Mouse (Mus musculus): ENCODE results near the gene E130218I03Rik. TPM values are rescaled to one million over a fixed set of nuclear protein-coding genes. Genes with fewer than 3 reads are reported as not detected.
"Not testable (repeated sequence)": the region's sequence is repeated elsewhere in the genome, so short reads cannot be mapped to it uniquely, and the experiment has no call there.

The E130218I03Rik gene
- polyA plus RNA-seq, 1 experiment from 2014 or later: 0.65 TPM

DNA sequence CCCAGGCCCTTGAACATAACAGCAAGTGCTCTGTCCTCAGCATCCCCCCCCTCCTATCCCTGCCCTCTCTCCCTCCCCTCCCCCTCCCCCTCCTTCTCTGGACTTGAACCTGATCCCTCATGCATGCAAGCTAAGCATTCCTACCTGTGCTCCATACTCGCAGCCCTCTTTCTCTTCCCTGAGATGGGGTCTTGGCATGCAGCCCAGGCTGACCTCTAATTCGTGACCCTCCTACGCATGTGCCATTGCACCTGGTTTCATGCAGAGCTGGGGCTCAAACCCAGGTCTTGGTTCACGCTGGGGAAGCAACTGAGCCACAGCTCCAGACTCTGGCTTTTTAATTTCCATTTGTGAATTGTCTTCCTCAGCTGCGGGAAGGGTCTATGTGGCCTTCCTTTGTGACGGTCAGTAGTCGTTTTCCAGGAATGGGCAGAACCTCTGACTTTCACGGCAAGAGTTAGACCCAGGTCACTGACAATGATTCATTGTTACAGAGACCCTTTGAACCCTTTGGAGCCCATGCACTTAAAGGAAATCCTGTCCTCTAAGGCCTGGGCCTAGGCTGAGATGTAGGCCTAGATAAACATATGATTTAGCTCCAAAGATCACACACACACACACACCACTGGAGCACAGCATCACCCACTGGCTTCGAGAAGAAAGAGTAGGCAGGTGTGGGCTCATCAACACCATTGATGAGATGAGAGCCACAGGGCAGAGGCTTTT lies 22.6 kb downstream of the E130218I03Rik start:
- WGBS: 56% methylated on average over 9 of the region's 9 CpGs
- no peak overlapping the region for H3K9ac ChIP-seq (replicated peaks; ENCODE audit: low read length)
- H3K4me1 ChIP-seq (ENCODE audit: control insufficient read depth, insufficient read depth, low read length): no peaks in the 10 kb centered on the region
- H3K4me2 ChIP-seq (ENCODE audit: low read depth, low read length): no peak overlapping the region
- DNase-seq (ENCODE audit: low spot score) (no peak), ATAC-seq (replicated peaks; ENCODE audit: insufficient number of reproducible peaks, low FRiP score, low TSS enrichment, low read depth) (no peak)
- no peak overlapping the region for H3K4me3 ChIP-seq (ENCODE audit: low read depth, low read length)
- H3K36me3 ChIP-seq (replicated peaks; ENCODE audit: control insufficient read depth, insufficient read depth, low read depth, low read length): no peaks in the 10 kb centered on the region
- no peaks in the 10 kb centered on the region for H3K9me3 ChIP-seq (replicated peaks; ENCODE audit: control insufficient read depth, low read length)
- H3K27ac ChIP-seq (replicated peaks; ENCODE audit: low read depth, low read length): no peak overlapping the region
- no peaks in the 10 kb centered on the region for H3K27me3 ChIP-seq (ENCODE audit: control insufficient read depth, insufficient read depth, low read length)

DNA sequence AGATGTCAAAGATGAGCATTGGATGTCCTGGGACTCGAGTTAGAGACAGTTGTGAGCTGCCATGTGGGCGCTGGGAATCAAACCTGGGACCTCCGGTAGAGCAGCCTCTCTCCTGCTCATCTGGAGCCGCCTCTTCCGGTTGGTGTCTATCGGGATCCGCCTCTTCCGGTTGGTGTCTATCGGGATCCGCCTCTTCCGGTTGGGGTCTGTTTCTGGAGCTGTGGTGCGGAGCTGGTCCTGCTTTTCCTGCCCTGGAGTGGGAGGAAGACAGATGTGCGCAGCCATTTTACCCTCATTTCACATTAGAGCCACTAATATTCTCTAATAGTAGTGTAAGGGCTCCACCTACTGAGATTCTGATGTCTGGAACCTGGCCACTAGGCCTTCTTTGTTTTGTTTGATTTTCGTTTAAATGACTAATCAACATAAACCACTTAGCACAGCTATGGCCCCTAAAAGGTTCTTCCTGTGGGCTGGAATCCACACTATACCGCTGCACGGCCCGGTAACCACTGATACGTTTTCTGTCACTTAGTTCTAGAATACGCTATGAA lies 24.7 kb downstream of the E130218I03Rik start:
- Histone ChIP-seq H3K4me2 (ENCODE audit: low read depth, low read length) (no peak overlapping the region), H3K9me3 (replicated peaks; ENCODE audit: control insufficient read depth, low read length) (no peaks in the 10 kb centered on the region), H3K9ac (replicated peaks; ENCODE audit: low read length) (no peak overlapping the region), H3K4me1 (ENCODE audit: control insufficient read depth, insufficient read depth, low read length) (no peaks in the 10 kb centered on the region), H3K27ac (replicated peaks; ENCODE audit: low read depth, low read length) (no peak overlapping the region), H3K4me3 (ENCODE audit: low read depth, low read length) (no peak overlapping the region), H3K36me3 (replicated peaks; ENCODE audit: control insufficient read depth, insufficient read depth, low read depth, low read length) (no peaks in the 10 kb centered on the region), H3K27me3 (ENCODE audit: control insufficient read depth, insufficient read depth, low read length) (no peaks in the 10 kb centered on the region)
- DNase-seq (ENCODE audit: low spot score): no peak
- 86% methylated on average over 19 of the region's 19 CpGs for WGBS
- ATAC-seq (replicated peaks; ENCODE audit: insufficient number of reproducible peaks, low FRiP score, low TSS enrichment, low read depth): no peak

DNA sequence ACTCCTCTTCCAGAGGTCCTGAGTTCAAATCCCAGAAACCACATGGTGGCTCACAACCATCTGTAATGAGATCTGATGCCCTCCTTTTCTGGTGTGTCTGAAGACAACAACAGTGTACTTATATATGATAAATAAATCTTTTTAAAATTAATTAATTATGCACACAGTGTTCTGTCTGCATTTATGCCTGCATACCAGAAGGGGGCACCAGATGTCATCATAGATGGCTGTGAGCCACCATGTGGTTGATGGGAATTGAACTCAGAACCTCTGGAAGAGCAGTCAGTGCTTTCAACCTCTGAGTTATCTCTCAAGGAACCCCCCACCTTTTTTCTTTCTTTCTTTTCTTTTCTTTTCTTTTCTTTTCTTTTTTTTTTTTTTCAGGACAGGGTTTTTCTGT lies 26.2 kb downstream of the E130218I03Rik start:
- not testable (repeated sequence) for H3K9ac ChIP-seq (replicated peaks; ENCODE audit: low read length); H3K4me1 ChIP-seq (ENCODE audit: control insufficient read depth, insufficient read depth, low read length); H3K4me2 ChIP-seq (ENCODE audit: low read depth, low read length); ATAC-seq (replicated peaks; ENCODE audit: insufficient number of reproducible peaks, low FRiP score, low TSS enrichment, low read depth); H3K27ac ChIP-seq (replicated peaks; ENCODE audit: low read depth, low read length); H3K27me3 ChIP-seq (ENCODE audit: control insufficient read depth, insufficient read depth, low read length); H3K36me3 ChIP-seq (replicated peaks; ENCODE audit: control insufficient read depth, insufficient read depth, low read depth, low read length); H3K9me3 ChIP-seq (replicated peaks; ENCODE audit: control insufficient read depth, low read length); DNase-seq (ENCODE audit: low spot score); H3K4me3 ChIP-seq (ENCODE audit: low read depth, low read length)

DNA sequence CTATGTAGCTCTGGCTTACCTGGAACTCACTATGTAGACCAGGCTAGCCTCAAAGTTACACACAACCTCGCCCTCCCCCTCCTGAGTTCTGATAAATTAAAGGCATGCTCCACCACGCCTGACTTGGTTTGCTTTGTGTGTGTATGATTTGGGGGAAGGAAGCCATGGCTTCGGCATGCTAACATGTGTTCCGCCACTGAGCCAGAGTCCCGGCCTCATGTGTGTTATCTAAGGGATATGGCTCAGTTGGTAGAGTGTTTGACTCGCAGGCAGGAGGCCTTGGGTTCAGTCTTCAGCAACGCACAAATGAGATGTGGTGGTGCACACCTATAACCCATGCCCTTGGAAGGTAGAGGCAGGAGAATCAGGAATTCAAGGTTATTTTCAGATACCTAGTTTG lies 28.5 kb downstream of the E130218I03Rik start:
- ATAC-seq (replicated peaks; ENCODE audit: insufficient number of reproducible peaks, low FRiP score, low TSS enrichment, low read depth) (no peak), DNase-seq (ENCODE audit: low spot score) (no peak)
- Histone ChIP-seq H3K4me1 (ENCODE audit: control insufficient read depth, insufficient read depth, low read length) (no peaks in the 10 kb centered on the region), H3K9me3 (replicated peaks; ENCODE audit: control insufficient read depth, low read length) (no peaks in the 10 kb centered on the region), H3K27me3 (ENCODE audit: control insufficient read depth, insufficient read depth, low read length) (no peaks in the 10 kb centered on the region), H3K27ac (replicated peaks; ENCODE audit: low read depth, low read length) (no peak overlapping the region), H3K9ac (replicated peaks; ENCODE audit: low read length) (no peak overlapping the region), H3K4me2 (ENCODE audit: low read depth, low read length) (no peak overlapping the region), H3K4me3 (ENCODE audit: low read depth, low read length) (no peak overlapping the region), H3K36me3 (replicated peaks; ENCODE audit: control insufficient read depth, insufficient read depth, low read depth, low read length) (no peaks in the 10 kb centered on the region)
- WGBS: 84% methylated on average over 7 of the region's 7 CpGs

DNA sequence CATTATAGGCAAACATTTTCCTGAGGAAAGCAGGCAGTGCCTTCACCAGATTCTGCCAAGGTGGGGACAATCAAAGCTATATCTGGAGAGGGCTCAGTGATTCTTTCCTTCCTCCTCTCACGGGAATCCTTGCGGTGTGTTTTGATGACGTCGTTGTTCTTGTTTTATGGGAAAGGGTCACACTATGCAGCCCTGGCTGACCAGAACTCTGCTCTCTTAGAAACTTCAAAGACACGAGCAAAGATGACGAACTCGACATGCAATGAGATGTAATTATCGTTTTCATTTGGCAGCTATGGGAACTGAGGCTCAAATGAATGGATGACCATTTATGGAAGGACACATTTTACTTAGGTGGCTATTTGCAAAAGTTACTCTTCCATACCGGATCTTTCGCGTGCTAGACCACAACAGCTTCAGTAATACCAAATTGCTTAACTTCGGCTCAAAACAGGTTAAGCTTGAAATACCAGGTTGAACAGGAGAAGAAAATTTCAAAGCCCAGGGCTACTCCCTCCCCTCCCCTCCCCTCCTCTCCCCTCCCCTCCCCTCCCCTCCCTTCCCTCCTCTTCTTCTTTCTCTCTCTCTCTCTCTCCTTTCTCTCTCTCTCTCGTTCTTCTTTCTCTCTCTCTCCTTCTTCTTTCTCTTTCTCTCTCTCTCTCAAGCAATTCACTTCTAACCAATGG lies 29.4 kb downstream of the E130218I03Rik start:
- H3K27ac ChIP-seq (replicated peaks; ENCODE audit: low read depth, low read length): no peak overlapping the region

DNA sequence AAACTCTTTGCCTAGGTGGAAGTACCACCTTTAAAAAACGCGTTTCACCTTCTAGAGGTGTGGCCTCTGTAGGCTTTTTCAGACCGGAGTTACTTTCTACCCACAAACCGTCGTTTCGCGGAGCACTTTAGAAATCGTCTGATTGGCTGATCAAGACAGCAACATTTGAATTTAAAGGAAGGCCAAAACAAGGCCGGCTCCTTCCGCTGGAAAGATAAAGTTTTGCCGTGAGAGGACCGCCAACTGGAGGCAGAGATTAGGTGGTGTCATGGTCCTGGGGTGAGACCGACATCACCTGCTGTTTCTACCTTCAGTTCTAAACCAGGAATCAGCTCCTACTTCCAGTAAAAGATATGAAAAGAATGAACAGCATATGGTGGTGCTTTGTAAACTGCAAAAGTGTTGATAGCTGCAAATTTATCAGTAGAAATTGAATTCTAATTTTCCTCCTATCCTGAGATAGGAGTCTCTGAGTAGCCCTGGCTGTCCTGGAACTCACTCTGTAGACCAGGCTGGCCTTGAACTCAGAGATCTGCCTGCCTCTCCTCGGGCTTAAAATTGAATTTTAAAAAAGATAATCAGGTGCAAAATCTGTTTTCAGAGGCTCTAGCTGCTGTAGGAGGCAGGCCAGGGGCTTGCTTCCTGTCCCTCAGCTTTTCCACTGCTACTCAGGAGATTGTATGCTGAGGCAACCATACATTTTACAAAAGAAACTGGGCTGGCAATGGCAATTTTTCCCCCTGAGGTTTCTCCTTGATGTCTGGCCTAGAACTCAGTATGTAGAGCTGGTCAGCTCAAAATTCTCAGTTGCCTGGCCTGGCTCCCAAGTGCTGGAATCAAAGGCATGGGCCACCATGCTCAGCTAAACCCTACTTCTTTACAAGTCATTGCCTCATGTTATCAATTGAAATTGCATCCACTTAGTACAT lies 30.2 kb downstream of the E130218I03Rik start:
- Histone ChIP-seq H3K4me3 (ENCODE audit: low read depth, low read length) (no peak overlapping the region), H3K4me2 (ENCODE audit: low read depth, low read length) (0 out of 2 replicates have a peak overlapping the region, but pooled peaks have one; percentile 10), H3K9me3 (replicated peaks; ENCODE audit: control insufficient read depth, low read length) (no peaks in the 10 kb centered on the region), H3K9ac (replicated peaks; ENCODE audit: low read length) (no peak overlapping the region), H3K27ac (replicated peaks; ENCODE audit: low read depth, low read length) (no peak overlapping the region), H3K4me1 (ENCODE audit: control insufficient read depth, insufficient read depth, low read length) (no peaks in the 10 kb centered on the region), H3K27me3 (ENCODE audit: control insufficient read depth, insufficient read depth, low read length) (no peaks in the 10 kb centered on the region), H3K36me3 (replicated peaks; ENCODE audit: control insufficient read depth, insufficient read depth, low read depth, low read length) (no peaks in the 10 kb centered on the region; the same call in 1 of the 2 replicates)
- no peak for ATAC-seq (replicated peaks; ENCODE audit: insufficient number of reproducible peaks, low FRiP score, low TSS enrichment, low read depth)
- DNase-seq (ENCODE audit: low spot score): peak; percentile 70
- WGBS: 4% methylated on average over 14 of the region's 14 CpGs

More for the DNA sequence above, 29.4 kb downstream of the E130218I03Rik start:
- Histone ChIP-seq H3K4me3 (ENCODE audit: low read depth, low read length) (no peak overlapping the region), H3K4me1 (ENCODE audit: control insufficient read depth, insufficient read depth, low read length) (no peaks in the 10 kb centered on the region), H3K9me3 (replicated peaks; ENCODE audit: control insufficient read depth, low read length) (no peaks in the 10 kb centered on the region), H3K4me2 (ENCODE audit: low read depth, low read length) (no peak overlapping the region), H3K27me3 (ENCODE audit: control insufficient read depth, insufficient read depth, low read length) (no peaks in the 10 kb centered on the region), H3K36me3 (replicated peaks; ENCODE audit: control insufficient read depth, insufficient read depth, low read depth, low read length) (no peaks in the 10 kb centered on the region), H3K9ac (replicated peaks; ENCODE audit: low read length) (no peak overlapping the region)
- 27% methylated on average over 12 of the region's 13 CpGs for WGBS
- no peak for DNase-seq (ENCODE audit: low spot score)
- no peak for ATAC-seq (replicated peaks; ENCODE audit: insufficient number of reproducible peaks, low FRiP score, low TSS enrichment, low read depth)

DNA sequence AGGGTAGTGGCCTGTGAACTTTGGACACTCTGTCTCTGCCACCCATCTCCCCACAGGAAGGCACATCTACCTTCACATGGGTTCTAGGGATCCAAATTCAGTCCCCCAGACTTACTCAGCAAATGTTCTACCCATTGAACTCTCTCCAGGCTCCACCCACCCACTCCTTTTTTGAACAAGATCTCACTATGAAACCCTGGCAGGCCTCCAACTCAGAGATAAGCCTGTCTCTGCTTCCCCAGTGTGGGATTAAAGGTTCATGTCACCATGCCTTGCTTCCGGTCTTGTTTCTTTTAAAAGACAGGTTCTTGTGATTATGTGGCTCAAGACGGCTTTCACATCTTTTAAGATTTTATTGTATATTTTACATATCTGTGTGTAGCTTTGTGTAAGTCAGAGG lies 41.5 kb downstream of the E130218I03Rik start:
- Histone ChIP-seq H3K27ac (replicated peaks; ENCODE audit: low read depth, low read length) (no peak overlapping the region), H3K27me3 (ENCODE audit: control insufficient read depth, insufficient read depth, low read length) (no peaks in the 10 kb centered on the region), H3K9me3 (replicated peaks; ENCODE audit: control insufficient read depth, low read length) (no peaks in the 10 kb centered on the region), H3K9ac (replicated peaks; ENCODE audit: low read length) (no peak overlapping the region), H3K36me3 (replicated peaks; ENCODE audit: control insufficient read depth, insufficient read depth, low read depth, low read length) (peaks cover 6% of the 10 kb centered on the region; the same call in 1 of the 2 replicates), H3K4me1 (ENCODE audit: control insufficient read depth, insufficient read depth, low read length) (0 out of 2 replicates have a peak, but pooled peaks cover 2% of the 10 kb centered on the region), H3K4me3 (ENCODE audit: low read depth, low read length) (no peak overlapping the region), H3K4me2 (ENCODE audit: low read depth, low read length) (no peak overlapping the region)
- no peak for DNase-seq (ENCODE audit: low spot score)
- ATAC-seq (replicated peaks; ENCODE audit: insufficient number of reproducible peaks, low FRiP score, low TSS enrichment, low read depth): no peak
- WGBS: 95% methylated on average over 2 of the region's 2 CpGs

Measured in embryonic facial prominence, embryonic 11.5 days (tissue).